Mouse (Mus musculus): ENCODE measurements around the gene Ice1. TPM values are rescaled to one million over a fixed set of nuclear protein-coding genes. Genes with fewer than 3 reads are reported as not detected.
A peak's percentile ranks its signal among the peaks of the same experiment; 100 is the strongest.

Ice1 gene
- polyA plus RNA-seq, 1 experiment = 15.4 TPM

DNA sequence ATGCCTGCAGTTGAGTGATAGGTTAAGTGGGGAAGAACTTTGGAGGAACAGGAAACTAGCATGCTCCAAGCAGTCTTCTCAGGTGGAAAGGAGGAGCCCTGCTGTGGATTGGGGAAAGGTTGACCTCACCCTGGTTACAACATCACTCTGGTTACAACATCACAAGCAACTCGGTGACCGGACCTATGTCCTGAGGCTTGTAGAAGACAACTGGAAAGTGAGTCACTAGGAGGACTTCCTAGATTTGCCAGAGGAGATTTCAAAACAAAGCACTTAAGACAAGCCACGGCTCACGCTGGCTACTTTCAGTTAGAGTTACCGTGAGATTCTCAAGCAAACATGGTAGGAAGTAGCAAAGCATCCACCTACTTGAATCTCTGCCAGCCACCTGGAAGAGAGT lies 3.9 kb upstream of the Ice1 start:
- 75% methylated on average over 5 of the region's 5 CpGs for WGBS
- Histone ChIP-seq H3K27ac (ENCODE audit: insufficient read depth, low read depth, low read length) (no peak overlapping the region), H3K36me3 (ENCODE audit: control insufficient read depth, insufficient read depth, low read length) (no peaks in the 10 kb centered on the region), H3K27me3 (replicated peaks; ENCODE audit: control insufficient read depth, insufficient read depth, low read length) (no peaks in the 10 kb centered on the region), H3K4me3 (ENCODE audit: insufficient read depth, low read depth, low read length) (no peak overlapping the region), H3K4me1 (ENCODE audit: control insufficient read depth, insufficient read depth, low read length) (peaks cover 5% of the 10 kb centered on the region)
- DNase-seq = no peak
- TF ChIP-seq POLR2A (IDR thresholded peaks at IDR 0.05; ENCODE audit: low read depth, low read length) (no peak), CTCF (conservative IDR thresholded peaks at IDR 0.05; ENCODE audit: insufficient read depth, insufficient read length, low read depth, low read length) (no peak)

DNA sequence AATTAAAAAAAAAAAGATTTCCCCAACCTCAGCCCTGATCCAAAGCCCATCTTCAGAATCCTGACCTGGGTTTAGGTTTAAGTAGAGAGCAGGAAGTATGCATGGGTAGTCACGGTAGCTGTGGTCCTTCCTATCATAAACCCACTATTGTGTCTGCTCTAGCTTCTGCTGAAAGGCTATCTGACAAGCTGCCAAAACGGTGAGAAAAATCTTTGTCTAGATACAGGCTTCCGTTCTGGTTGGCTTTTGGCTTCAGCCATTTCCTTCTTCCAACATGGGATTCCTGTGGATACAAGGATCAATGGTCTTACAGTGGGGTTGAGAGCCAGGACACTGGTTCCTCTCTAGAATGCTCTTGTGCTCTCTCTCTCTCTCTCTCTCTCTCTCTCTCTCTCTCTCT lies 2.2 kb upstream of the Ice1 start:
- 67% methylated on average over 3 of the region's 3 CpGs for WGBS
- TF ChIP-seq CTCF (conservative IDR thresholded peaks at IDR 0.05; ENCODE audit: insufficient read depth, insufficient read length, low read depth, low read length) (no peak), POLR2A (IDR thresholded peaks at IDR 0.05; ENCODE audit: low read depth, low read length) (no peak)
- Histone ChIP-seq H3K27me3 (replicated peaks; ENCODE audit: control insufficient read depth, insufficient read depth, low read length) (no peaks in the 10 kb centered on the region), H3K4me1 (ENCODE audit: control insufficient read depth, insufficient read depth, low read length) (peaks cover 10% of the 10 kb centered on the region), H3K36me3 (ENCODE audit: control insufficient read depth, insufficient read depth, low read length) (no peaks in the 10 kb centered on the region), H3K27ac (ENCODE audit: insufficient read depth, low read depth, low read length) (no peak overlapping the region), H3K4me3 (ENCODE audit: insufficient read depth, low read depth, low read length) (no peak overlapping the region)
- DNase-seq = peak; percentile 68

DNA sequence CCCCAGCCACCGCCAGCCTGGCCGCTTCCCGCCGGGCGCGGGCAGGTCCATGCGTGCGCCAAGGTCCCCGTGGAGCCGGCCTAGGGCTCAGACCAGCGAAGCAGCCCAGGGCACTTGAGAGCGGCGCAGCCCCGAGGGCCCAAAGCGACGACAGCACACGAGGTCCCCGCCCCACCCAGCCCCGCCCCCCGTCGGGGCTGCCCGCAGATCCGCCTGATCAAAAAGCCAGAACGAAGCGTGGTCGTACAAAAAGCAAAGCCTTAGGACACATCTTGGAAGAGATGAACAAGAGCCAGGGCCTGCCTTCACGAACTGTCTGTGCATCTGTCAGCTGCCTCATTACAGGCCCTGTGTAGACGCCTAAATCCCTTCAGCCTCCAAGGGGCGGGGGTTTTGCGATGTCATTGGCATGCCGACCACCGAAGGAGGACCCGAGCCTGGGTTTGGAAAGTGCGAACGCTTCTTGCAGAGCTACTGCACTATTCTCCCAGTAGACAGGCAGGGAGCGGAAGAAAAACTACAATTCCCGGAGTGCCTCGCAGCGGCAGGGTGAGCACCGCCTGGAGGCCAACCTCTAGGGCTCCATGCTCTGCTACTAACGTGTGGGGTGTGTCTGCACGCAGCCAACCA lies 343 bp upstream of the Ice1 start:
- Histone ChIP-seq H3K27me3 (replicated peaks; ENCODE audit: control insufficient read depth, insufficient read depth, low read length) (no peaks in the 10 kb centered on the region), H3K4me3 (ENCODE audit: insufficient read depth, low read depth, low read length) (peak overlapping the region; percentile 98), H3K4me1 (ENCODE audit: control insufficient read depth, insufficient read depth, low read length) (peaks cover 10% of the 10 kb centered on the region), H3K36me3 (ENCODE audit: control insufficient read depth, insufficient read depth, low read length) (no peaks in the 10 kb centered on the region), H3K27ac (ENCODE audit: insufficient read depth, low read depth, low read length) (peak overlapping the region; percentile 97)
- peak; percentile 96 for DNase-seq
- TF ChIP-seq CTCF (conservative IDR thresholded peaks at IDR 0.05; ENCODE audit: insufficient read depth, insufficient read length, low read depth, low read length) (peak; percentile 53), POLR2A (IDR thresholded peaks at IDR 0.05; ENCODE audit: low read depth, low read length) (no peak)
- WGBS = under 1% methylated on average over 42 of the region's 42 CpGs

DNA sequence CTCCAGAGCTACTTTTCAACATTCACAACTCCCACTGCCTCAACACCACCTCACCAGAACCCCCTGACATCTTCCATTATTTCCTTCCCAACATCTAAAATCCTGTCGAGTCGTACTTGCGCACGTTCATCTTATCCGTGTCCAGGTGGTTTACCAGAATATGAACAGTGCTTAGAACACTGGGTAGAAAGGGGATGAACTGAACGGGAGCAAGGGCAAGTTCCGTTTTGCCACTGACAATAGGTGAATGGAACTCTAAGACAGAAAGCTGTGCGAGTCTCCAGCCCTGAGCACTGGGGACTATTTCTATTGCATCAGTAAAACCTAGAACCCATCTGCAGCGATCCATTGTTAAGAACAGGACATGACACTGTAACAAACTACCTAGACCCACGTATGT lies 728 bp downstream of the Ice1 start:
- Histone ChIP-seq H3K27me3 (replicated peaks; ENCODE audit: control insufficient read depth, insufficient read depth, low read length) (no peaks in the 10 kb centered on the region), H3K4me3 (ENCODE audit: insufficient read depth, low read depth, low read length) (peak overlapping the region; percentile 98), H3K4me1 (ENCODE audit: control insufficient read depth, insufficient read depth, low read length) (peaks cover 10% of the 10 kb centered on the region), H3K27ac (ENCODE audit: insufficient read depth, low read depth, low read length) (no peak overlapping the region), H3K36me3 (ENCODE audit: control insufficient read depth, insufficient read depth, low read length) (no peaks in the 10 kb centered on the region)
- TF ChIP-seq POLR2A (IDR thresholded peaks at IDR 0.05; ENCODE audit: low read depth, low read length) (no peak), CTCF (conservative IDR thresholded peaks at IDR 0.05; ENCODE audit: insufficient read depth, insufficient read length, low read depth, low read length) (no peak)
- no peak for DNase-seq
- WGBS = 13% methylated on average over 10 of the region's 10 CpGs

DNA sequence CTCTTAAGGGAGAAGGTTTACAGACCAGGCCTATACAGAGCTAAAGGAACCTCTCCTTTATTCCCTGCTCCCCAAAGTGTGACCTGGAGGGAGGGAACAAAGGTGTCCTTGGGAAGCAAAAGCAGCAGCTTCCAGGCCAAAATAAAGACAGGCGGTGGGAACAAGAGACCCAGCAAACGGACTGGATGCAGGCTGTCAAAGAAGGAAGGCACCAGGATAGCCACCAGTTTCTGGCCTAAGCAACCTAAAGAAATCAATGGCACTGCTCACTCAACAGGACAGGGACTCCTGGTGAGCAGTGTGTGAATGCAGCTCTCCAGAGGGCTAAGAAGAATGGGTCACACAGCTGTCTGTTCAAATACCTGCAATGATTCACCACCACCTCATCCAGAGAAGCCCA lies 1.8 kb downstream of the Ice1 start:
- no peak overlapping the region for H3K27ac ChIP-seq (ENCODE audit: insufficient read depth, low read depth, low read length)
- no peaks in the 10 kb centered on the region for H3K27me3 ChIP-seq (replicated peaks; ENCODE audit: control insufficient read depth, insufficient read depth, low read length)
- H3K4me1 ChIP-seq (ENCODE audit: control insufficient read depth, insufficient read depth, low read length) = peaks cover 10% of the 10 kb centered on the region
- TF ChIP-seq CTCF (conservative IDR thresholded peaks at IDR 0.05; ENCODE audit: insufficient read depth, insufficient read length, low read depth, low read length) = no peak
- no peak for TF ChIP-seq POLR2A (IDR thresholded peaks at IDR 0.05; ENCODE audit: low read depth, low read length)
- WGBS = 70% methylated on average over 2 of the region's 2 CpGs
- no peak for DNase-seq
- no peak overlapping the region for H3K4me3 ChIP-seq (ENCODE audit: insufficient read depth, low read depth, low read length)
- H3K36me3 ChIP-seq (ENCODE audit: control insufficient read depth, insufficient read depth, low read length) = no peaks in the 10 kb centered on the region

DNA sequence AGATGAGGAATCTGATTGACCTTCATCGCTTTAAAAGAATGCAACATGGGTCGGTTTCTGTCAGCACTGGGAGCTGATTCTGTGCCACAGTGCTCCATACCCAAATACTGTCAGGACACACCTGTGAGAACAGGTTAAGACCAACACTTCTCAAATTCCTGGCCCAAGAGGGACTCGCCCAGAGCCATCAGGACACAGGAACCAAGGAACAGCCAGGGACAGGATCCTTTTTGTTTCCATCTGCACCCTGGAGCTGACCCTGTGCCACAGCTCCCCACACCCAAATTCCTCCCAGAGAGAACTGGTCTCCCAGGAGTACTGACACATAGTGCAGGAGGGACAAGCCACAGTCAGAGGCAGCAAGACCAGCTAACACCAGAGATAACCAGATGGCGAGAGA lies 11.0 kb downstream of the Ice1 start:
- H3K27ac ChIP-seq (ENCODE audit: insufficient read depth, low read depth, low read length) = no peak overlapping the region
- 80% methylated on average over 4 of the region's 4 CpGs for WGBS
- no peaks in the 10 kb centered on the region; the same call in 1 of the 2 replicates for H3K36me3 ChIP-seq (ENCODE audit: control insufficient read depth, insufficient read depth, low read length)
- no peak for TF ChIP-seq POLR2A (IDR thresholded peaks at IDR 0.05; ENCODE audit: low read depth, low read length)
- TF ChIP-seq CTCF (conservative IDR thresholded peaks at IDR 0.05; ENCODE audit: insufficient read depth, insufficient read length, low read depth, low read length) = no peak
- H3K4me1 ChIP-seq (ENCODE audit: control insufficient read depth, insufficient read depth, low read length) = peaks cover 10% of the 10 kb centered on the region
- H3K27me3 ChIP-seq (replicated peaks; ENCODE audit: control insufficient read depth, insufficient read depth, low read length) = no peaks in the 10 kb centered on the region
- H3K4me3 ChIP-seq (ENCODE audit: insufficient read depth, low read depth, low read length) = no peak overlapping the region
- no peak for DNase-seq

DNA sequence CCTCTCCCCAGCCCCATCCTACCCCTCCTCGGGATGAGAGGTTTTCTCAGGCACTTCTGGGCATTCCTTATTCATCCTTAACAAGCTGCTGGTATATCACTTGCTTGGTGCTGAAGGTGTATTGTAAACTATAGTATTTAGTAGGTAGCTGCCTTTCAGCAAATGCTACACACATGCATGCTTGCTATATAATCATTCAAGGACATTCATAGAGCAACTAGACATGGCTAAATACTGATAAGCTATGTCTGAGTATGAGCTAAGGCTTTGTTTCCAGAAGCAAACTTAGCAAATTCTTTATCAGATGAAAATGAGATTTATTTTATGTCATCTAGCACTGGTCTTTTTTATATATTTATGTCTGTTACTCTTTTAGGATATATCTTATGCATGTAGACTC lies 11.8 kb downstream of the Ice1 start:
- no peak for DNase-seq
- H3K27me3 ChIP-seq (replicated peaks; ENCODE audit: control insufficient read depth, insufficient read depth, low read length) = no peaks in the 10 kb centered on the region
- no peak overlapping the region for H3K4me3 ChIP-seq (ENCODE audit: insufficient read depth, low read depth, low read length)
- TF ChIP-seq POLR2A (IDR thresholded peaks at IDR 0.05; ENCODE audit: low read depth, low read length) (no peak), CTCF (conservative IDR thresholded peaks at IDR 0.05; ENCODE audit: insufficient read depth, insufficient read length, low read depth, low read length) (no peak)
- H3K27ac ChIP-seq (ENCODE audit: insufficient read depth, low read depth, low read length) = no peak overlapping the region
- 62% methylated on average over 1 of the region's 1 CpGs for WGBS
- H3K4me1 ChIP-seq (ENCODE audit: control insufficient read depth, insufficient read depth, low read length) = peaks cover 10% of the 10 kb centered on the region
- no peaks in the 10 kb centered on the region; the same call in 1 of the 2 replicates for H3K36me3 ChIP-seq (ENCODE audit: control insufficient read depth, insufficient read depth, low read length)
